Mouse (Mus musculus): Measurements from ENCODE around the gene Asb15.

DNA sequence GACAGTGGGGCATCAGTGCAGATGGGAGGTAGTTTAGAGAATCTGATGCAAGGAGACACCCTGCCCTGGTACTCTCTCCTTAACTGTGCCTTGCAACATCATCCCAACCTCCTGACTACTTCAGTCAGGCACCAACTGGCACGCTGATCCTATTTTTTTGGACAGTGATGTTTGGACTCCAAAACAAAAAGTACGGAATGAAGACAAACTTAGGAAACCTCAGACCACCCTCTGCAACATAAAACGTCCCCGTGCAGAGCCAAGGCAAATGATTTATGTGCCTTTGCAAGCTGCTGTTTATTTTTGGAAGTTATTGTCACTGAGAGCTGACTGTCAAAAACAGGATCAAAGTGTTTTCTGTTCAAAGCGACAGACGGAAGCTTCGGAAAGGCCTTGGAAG lies 24.1 kb downstream of the Asb15 start:
- TF ChIP-seq CTCF (IDR thresholded peaks at IDR 0.05; ENCODE audit: control insufficient read depth, insufficient read depth, low read length) (no peak), POLR2A (IDR thresholded peaks at IDR 0.05; ENCODE audit: borderline replicate concordance, control insufficient read depth, low read depth, low read length) (no peak)
